Comparison of ENCODE assay signal across 8 mouse cellular contexts in the genomic region with DNA sequence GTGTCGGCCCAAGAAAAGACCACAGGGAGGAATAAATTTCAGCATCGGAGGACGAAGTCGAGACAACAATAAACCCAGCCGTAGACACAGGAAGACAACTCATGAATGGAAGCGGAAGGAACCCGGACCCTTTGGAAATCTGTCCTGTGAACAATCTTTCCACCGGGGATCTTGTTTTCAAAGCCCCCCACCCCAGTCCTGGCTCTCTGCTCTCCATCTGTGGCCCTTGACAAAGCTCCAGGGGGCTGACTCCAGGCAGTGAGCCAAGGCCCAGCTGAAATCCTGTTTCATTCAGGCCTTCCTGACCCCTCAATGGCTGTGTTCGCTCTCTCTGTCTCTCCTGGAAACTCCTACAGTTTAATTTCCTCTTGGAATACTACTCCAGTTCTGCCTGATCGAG.
A peak's percentile ranks its signal among the peaks of the same experiment; 100 is the strongest.
DNase-seq lines count a peak whose midpoint lies in the region; ATAC-seq lines count a peak whose summit lies in the region.

No protein-coding gene starts in this region.

- no peaks in the 10 kb centered on the region for H3K27me3 ChIP-seq in midbrain, embryonic 16.5 days (ENCODE audit: control insufficient read depth, insufficient read depth, low read depth, low read length)
- no peaks in the 10 kb centered on the region for H3K27me3 ChIP-seq in midbrain, embryonic 10.5 days (ENCODE audit: low read depth, poor library complexity, severe bottlenecking)
- H3K27me3 ChIP-seq in stomach, embryonic 15.5 days (replicated peaks): no peaks in the 10 kb centered on the region
- H3K27me3 ChIP-seq in forebrain, embryonic 11.5 days (ENCODE audit: control insufficient read depth, insufficient read depth, low read length): no peaks in the 10 kb centered on the region

- no peaks in the 10 kb centered on the region for H3K9me3 ChIP-seq in midbrain, embryonic 16.5 days (replicated peaks; ENCODE audit: control insufficient read depth, low read length, poor library complexity, severe bottlenecking)
- H3K9me3 ChIP-seq in midbrain, embryonic 10.5 days (replicated peaks): no peaks in the 10 kb centered on the region
- H3K9me3 ChIP-seq in stomach, embryonic 15.5 days: no peaks in the 10 kb centered on the region
- H3K9me3 ChIP-seq in forebrain, embryonic 11.5 days (ENCODE audit: control insufficient read depth, low read length): no peaks in the 10 kb centered on the region

- peak; percentile 45; the same call in 1 of the 2 replicates for ATAC-seq in midbrain, embryonic 16.5 days
- ATAC-seq in stomach, embryonic 15.5 days (ENCODE audit: insufficient read depth, low FRiP score, low read depth): no peak
- ATAC-seq in forebrain, embryonic 11.5 days (replicated peaks; ENCODE audit: low FRiP score): no peak

- intact Hi-C loops in heart, postnatal 25 days (cut with DNase I): no loop called here
- intact Hi-C loops in heart, postnatal 14 days (cut with DNase I): no loop called here

- no peak overlapping the region for H3K9ac ChIP-seq in midbrain, embryonic 16.5 days (ENCODE audit: low read depth, low read length)
- no peak overlapping the region for H3K9ac ChIP-seq in stomach, embryonic 15.5 days
- no peak overlapping the region for H3K9ac ChIP-seq in forebrain, embryonic 11.5 days (ENCODE audit: low read length)

- no peak overlapping the region for H3K27ac ChIP-seq in midbrain, embryonic 16.5 days (ENCODE audit: low read length)
- H3K27ac ChIP-seq in midbrain, embryonic 10.5 days (replicated peaks): no peak overlapping the region
- H3K27ac ChIP-seq in stomach, embryonic 15.5 days: peak overlapping the region; percentile 6; the same call in 1 of the 2 replicates
- H3K27ac ChIP-seq in forebrain, embryonic 11.5 days (ENCODE audit: low read depth, low read length): no peak overlapping the region

- H3K36me3 ChIP-seq in midbrain, embryonic 16.5 days (ENCODE audit: control insufficient read depth, insufficient read depth, low read length): no peaks in the 10 kb centered on the region
- no peaks in the 10 kb centered on the region for H3K36me3 ChIP-seq in midbrain, embryonic 10.5 days
- peaks cover 13% of the 10 kb centered on the region for H3K36me3 ChIP-seq in stomach, embryonic 15.5 days
- no peaks in the 10 kb centered on the region for H3K36me3 ChIP-seq in forebrain, embryonic 11.5 days (ENCODE audit: control insufficient read depth, insufficient read depth, low read length)

- peak; percentile 42 to 58 for DNase-seq in heart, adult 18-20 months
- no peak for DNase-seq in heart, postnatal 25 days (ENCODE audit: low spot score)
- no peak for DNase-seq in midbrain, embryonic 10.5 days (ENCODE audit: low spot score)
- peak; percentile 59 to 64 for DNase-seq in heart, postnatal 14 days
- DNase-seq in forebrain, embryonic 11.5 days (ENCODE audit: low spot score): no peak
- DNase-seq in thymus, adult 18-20 months: no peak

- WGBS in midbrain, embryonic 16.5 days: 41% methylated on average over 10 of the region's 10 CpGs
- WGBS in midbrain, embryonic 10.5 days: 72% methylated on average over 10 of the region's 10 CpGs
- WGBS in stomach, embryonic 15.5 days: 69% methylated on average over 10 of the region's 10 CpGs
- WGBS in forebrain, embryonic 11.5 days: 81% methylated on average over 10 of the region's 10 CpGs

- H3K4me2 ChIP-seq in midbrain, embryonic 16.5 days (ENCODE audit: low read length): no peak overlapping the region
- H3K4me2 ChIP-seq in stomach, embryonic 15.5 days: no peak overlapping the region
- H3K4me2 ChIP-seq in forebrain, embryonic 11.5 days (ENCODE audit: low read depth, low read length, severe bottlenecking): no peak overlapping the region

- H3K4me1 ChIP-seq in midbrain, embryonic 16.5 days (ENCODE audit: control insufficient read depth, insufficient read depth, low read length): no peaks in the 10 kb centered on the region
- H3K4me1 ChIP-seq in midbrain, embryonic 10.5 days: peaks cover 3% of the 10 kb centered on the region; the same call in 1 of the 2 replicates
- H3K4me1 ChIP-seq in stomach, embryonic 15.5 days: no peaks in the 10 kb centered on the region
- 0 out of 2 replicates have a peak, but pooled peaks cover 2% of the 10 kb centered on the region for H3K4me1 ChIP-seq in forebrain, embryonic 11.5 days (replicated peaks; ENCODE audit: control insufficient read depth, insufficient read depth, low read length)

- no peak overlapping the region for H3K4me3 ChIP-seq in midbrain, embryonic 16.5 days (ENCODE audit: low read depth, low read length)
- H3K4me3 ChIP-seq in midbrain, embryonic 10.5 days: no peak overlapping the region
- H3K4me3 ChIP-seq in stomach, embryonic 15.5 days (replicated peaks): no peak overlapping the region
- no peak overlapping the region for H3K4me3 ChIP-seq in forebrain, embryonic 11.5 days (ENCODE audit: low read depth, low read length)

Comparison
In these comparisons a context has a peak if more than half of its experiments do, and no peak if none do; other contexts are left out.
1. DNase-seq: peak in heart, adult 18-20 months (2 of 2) and heart, postnatal 14 days (2 of 2); none in heart, postnatal 25 days (single experiment), midbrain, embryonic 10.5 days (single experiment), forebrain, embryonic 11.5 days (single experiment) and thymus, adult 18-20 months (0 of 2).